In the genomic region with DNA sequence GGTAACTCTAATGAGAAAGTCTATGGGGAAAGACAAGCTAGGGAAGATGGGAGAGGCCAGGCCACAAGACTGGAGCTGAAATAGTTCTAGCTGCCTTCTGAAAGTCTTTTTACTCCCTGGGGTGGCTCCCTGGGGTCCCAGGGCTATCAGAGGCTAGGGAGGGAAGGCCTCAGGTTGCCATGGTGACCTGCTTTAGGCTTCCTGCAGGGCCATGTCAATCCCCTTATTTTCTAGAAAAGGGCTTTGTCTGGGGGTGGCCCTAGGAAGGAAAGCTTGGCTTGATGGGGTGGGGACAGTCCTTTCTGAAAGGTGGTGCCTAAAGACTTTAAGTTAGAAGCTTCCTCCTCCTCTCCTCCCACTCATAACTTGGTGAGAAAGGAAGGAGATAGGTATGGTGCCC, we compare ENCODE assay signal across 9 mouse cellular contexts. TPM values are rescaled to one million over a fixed set of nuclear protein-coding genes. Genes with fewer than 3 reads are reported as not detected.
DNase-seq lines count a peak whose midpoint lies in the region; ATAC-seq and TF ChIP-seq lines count a peak whose summit lies in the region.
"Had no signal": no experiment of that assay in that cellular context is flagged by ENCODE, and none has a peak within 500 bp of the region (broad histone marks: within the 10 kb centered on the region; RNA-seq: fewer than 3 reads in every experiment).

No protein-coding gene starts in this region.

- no peaks in the 10 kb centered on the region for H3K36me3 ChIP-seq in intestine, embryonic 15.5 days
- no peaks in the 10 kb centered on the region; the same call in 1 of the 2 replicates for H3K36me3 ChIP-seq in intestine, postnatal 0 days (ENCODE audit: control insufficient read depth, insufficient read depth)
- peaks cover 25% of the 10 kb centered on the region for H3K36me3 ChIP-seq in embryonic facial prominence, embryonic 10.5 days (replicated peaks)
- peaks cover 37% of the 10 kb centered on the region for H3K36me3 ChIP-seq in hindbrain, embryonic 10.5 days
- peaks cover 6% of the 10 kb centered on the region for H3K36me3 ChIP-seq in midbrain, embryonic 14.5 days (ENCODE audit: control insufficient read depth, insufficient read depth, low read length)

- H3K4me3 ChIP-seq in intestine, embryonic 15.5 days (replicated peaks): no peak overlapping the region
- H3K4me3 ChIP-seq in intestine, postnatal 0 days (ENCODE audit: low read depth, low read length): no peak overlapping the region
- H3K4me3 ChIP-seq in embryonic facial prominence, embryonic 10.5 days: peak overlapping the region; percentile 76; the same call in 1 of the 2 replicates
- peak overlapping the region; percentile 73 for H3K4me3 ChIP-seq in hindbrain, embryonic 10.5 days
- H3K4me3 ChIP-seq in midbrain, embryonic 14.5 days (replicated peaks; ENCODE audit: low read depth, low read length): no peak overlapping the region

- intact Hi-C loops in gastrocnemius, postnatal 14 days (cut with DNase I; ENCODE audit: low total_unique reads): no loop called here

- H3K9me3 ChIP-seq in intestine, embryonic 15.5 days: no peaks in the 10 kb centered on the region
- no peaks in the 10 kb centered on the region for H3K9me3 ChIP-seq in intestine, postnatal 0 days (ENCODE audit: control insufficient read depth)
- no peaks in the 10 kb centered on the region for H3K9me3 ChIP-seq in embryonic facial prominence, embryonic 10.5 days
- no peaks in the 10 kb centered on the region for H3K9me3 ChIP-seq in hindbrain, embryonic 10.5 days
- H3K9me3 ChIP-seq in midbrain, embryonic 14.5 days (ENCODE audit: control insufficient read depth, low read length): no peaks in the 10 kb centered on the region

- 0 out of 2 replicates have a peak, but pooled peaks cover 4% of the 10 kb centered on the region for H3K27me3 ChIP-seq in intestine, embryonic 15.5 days (replicated peaks)
- H3K27me3 ChIP-seq in intestine, postnatal 0 days (replicated peaks; ENCODE audit: control insufficient read depth, insufficient read depth, low read length): no peaks in the 10 kb centered on the region
- H3K27me3 ChIP-seq in embryonic facial prominence, embryonic 10.5 days (replicated peaks; ENCODE audit: low read depth, poor library complexity, severe bottlenecking): peaks cover 100% of the 10 kb centered on the region
- peaks cover 72% of the 10 kb centered on the region for H3K27me3 ChIP-seq in hindbrain, embryonic 10.5 days (ENCODE audit: insufficient read depth, poor library complexity, severe bottlenecking)
- no peaks in the 10 kb centered on the region for H3K27me3 ChIP-seq in midbrain, embryonic 14.5 days (ENCODE audit: control insufficient read depth, insufficient read depth, low read length)

- DNase-seq in embryonic facial prominence, embryonic 10.5 days (ENCODE audit: low spot score): no peak
- no peak for DNase-seq in hindbrain, embryonic 10.5 days (ENCODE audit: low spot score)
- peak; percentile 37 for DNase-seq in midbrain, embryonic 14.5 days
- no peak for DNase-seq in gastrocnemius, postnatal 14 days
- DNase-seq in retina, postnatal 1 day: no peak
- DNase-seq: thymus, postnatal 4 days had no signal

- H3K27ac ChIP-seq in intestine, embryonic 15.5 days: no peak overlapping the region
- no peak overlapping the region for H3K27ac ChIP-seq in intestine, postnatal 0 days (ENCODE audit: low read depth, low read length)
- no peak overlapping the region for H3K27ac ChIP-seq in embryonic facial prominence, embryonic 10.5 days (replicated peaks)
- peak overlapping the region; percentile 74 for H3K27ac ChIP-seq in hindbrain, embryonic 10.5 days
- 0 out of 2 replicates have a peak overlapping the region, but pooled peaks have one; percentile 8 for H3K27ac ChIP-seq in midbrain, embryonic 14.5 days (replicated peaks; ENCODE audit: low read depth, low read length)

- 0 out of 2 replicates have a peak overlapping the region, but pooled peaks have one; percentile 68 for H3K4me2 ChIP-seq in intestine, embryonic 15.5 days (replicated peaks)
- no peak overlapping the region for H3K4me2 ChIP-seq in intestine, postnatal 0 days (replicated peaks; ENCODE audit: low read depth)
- H3K4me2 ChIP-seq in midbrain, embryonic 14.5 days (ENCODE audit: low read length): peak overlapping the region; percentile 72

- H3K9ac ChIP-seq in intestine, embryonic 15.5 days: no peak overlapping the region
- H3K9ac ChIP-seq in intestine, postnatal 0 days (ENCODE audit: low read depth, low read length): no peak overlapping the region
- H3K9ac ChIP-seq in midbrain, embryonic 14.5 days (replicated peaks; ENCODE audit: low read length): no peak overlapping the region; the same call in 1 of the 2 replicates

- no peak for ATAC-seq in intestine, embryonic 15.5 days
- ATAC-seq in intestine, postnatal 0 days: no peak
- no peak for ATAC-seq in midbrain, embryonic 14.5 days (ENCODE audit: low FRiP score, low TSS enrichment)
- no peak for ATAC-seq in megakaryocyte-erythroid progenitor cell, adult 5-6 weeks (replicated peaks; ENCODE audit: low FRiP score, low TSS enrichment, poor library complexity, severe bottlenecking)

- TF ChIP-seq CTCF in intestine, postnatal 0 days (IDR thresholded peaks at IDR 0.05; ENCODE audit: low read depth): no peak

- peaks cover 16% of the 10 kb centered on the region for H3K4me1 ChIP-seq in intestine, embryonic 15.5 days (replicated peaks)
- no peaks in the 10 kb centered on the region for H3K4me1 ChIP-seq in intestine, postnatal 0 days (replicated peaks; ENCODE audit: control insufficient read depth, insufficient read depth, low read length)
- H3K4me1 ChIP-seq in embryonic facial prominence, embryonic 10.5 days: peaks cover 56% of the 10 kb centered on the region
- H3K4me1 ChIP-seq in hindbrain, embryonic 10.5 days (replicated peaks): peaks cover 66% of the 10 kb centered on the region
- H3K4me1 ChIP-seq in midbrain, embryonic 14.5 days (ENCODE audit: control insufficient read depth, insufficient read depth, low read length): peaks cover 22% of the 10 kb centered on the region

RNA-seq across cellular contexts. Expression of a gene that starts 6.0 kb away (rescaled TPM):
- 30.8 and 31.4 TPM in 2 replicates for polyA plus RNA-seq in intestine, embryonic 15.5 days (2015; fragmentation: Nextera tagmentation; extraction: Ambion mirVana)
- 12.5 and 13.0 TPM in 2 replicates for polyA plus RNA-seq in intestine, postnatal 0 days (2015; fragmentation: Nextera tagmentation; extraction: Ambion mirVana)
- polyA plus RNA-seq in embryonic facial prominence, embryonic 10.5 days (2016; fragmentation: Nextera tagmentation; extraction: Ambion mirVana): 30.2 and 33.8 TPM in 2 replicates
- polyA plus RNA-seq in hindbrain, embryonic 10.5 days (2016; fragmentation: Nextera tagmentation; extraction: Ambion mirVana): 48.9 and 52.6 TPM in 2 replicates
- polyA plus RNA-seq in midbrain, embryonic 14.5 days (2014; fragmentation: Nextera tagmentation; extraction: Ambion mirVana): 13.9 and 20.0 TPM in 2 replicates
- 1 to 10 TPM; 8.4 to 9.8 TPM for total RNA-seq in gastrocnemius, postnatal 14 days (2021)
- total RNA-seq in megakaryocyte-erythroid progenitor cell, adult 5-6 weeks (2014; fragmentation: Nextera tagmentation): 3.6 and 5.1 TPM in 2 replicates
- 2.7 and 8.4 TPM in 2 replicates for total RNA-seq in megakaryocyte-erythroid progenitor cell, adult 5-6 weeks (2017)

Comparison
In these comparisons a context has a peak if more than half of its experiments do, and no peak if none do; other contexts are left out.
1. H3K27ac ChIP-seq: peak in hindbrain, embryonic 10.5 days (single experiment) and midbrain, embryonic 14.5 days (single experiment); none in intestine, embryonic 15.5 days (single experiment), intestine, postnatal 0 days (single experiment) and embryonic facial prominence, embryonic 10.5 days (single experiment).
2. H3K4me3 ChIP-seq: peak in embryonic facial prominence, embryonic 10.5 days (single experiment) and hindbrain, embryonic 10.5 days (single experiment); none in intestine, embryonic 15.5 days (single experiment), intestine, postnatal 0 days (single experiment) and midbrain, embryonic 14.5 days (single experiment).